Mouse (Mus musculus): Measurements from ENCODE around the gene Sdk1. TPM values are rescaled to one million over a fixed set of nuclear protein-coding genes. Genes with fewer than 3 reads are reported as not detected.

The Sdk1 gene
- polyA plus RNA-seq (2014; fragmentation: Illumina TruSeq; extraction: RNeasy Lipid Tissue Mini Kit (QIAGEN cat#74804); ENCODE audit: low read depth, low replicate concordance) = 0.57 TPM

GRCm38 (mm10) chr5:141240841-141241543, at the start of gene Sdk1:
Gene Sdk1 (plus strand): TSS chr5:141241490.

Other genes starting within 250 kb of the Sdk1 start
- gene Card11, start 240.9 kb upstream of the Sdk1 start, polyA plus RNA-seq (2014; fragmentation: Illumina TruSeq; extraction: RNeasy Lipid Tissue Mini Kit (QIAGEN cat#74804); ENCODE audit: low read depth, low replicate concordance) = 0.35 TPM

Measured in sigmoid colon, adult 10 weeks (tissue).